Mouse (Mus musculus) heart, adult 2 months (tissue): ENCODE results near the gene Tm9sf2.

Experiments
- CTCF ChIP-seq: fragments of 200-600 bp; IDR thresholded peaks from 2 replicates; pipeline ENCODE4 v1.8.1; 2022; ENCODE audit warnings: antibody characterized with exemption, mild to moderate bottlenecking, moderate library complexity
- POLR2A ChIP-seq: fragments of 200-500 bp; IDR thresholded peaks from 2 replicates; pipeline ENCODE4 v1.6.1; 2011; ENCODE audit warnings: mild to moderate bottlenecking, low read depth, low read length, control low read depth; ENCODE audit not compliant: insufficient read depth

DNA sequence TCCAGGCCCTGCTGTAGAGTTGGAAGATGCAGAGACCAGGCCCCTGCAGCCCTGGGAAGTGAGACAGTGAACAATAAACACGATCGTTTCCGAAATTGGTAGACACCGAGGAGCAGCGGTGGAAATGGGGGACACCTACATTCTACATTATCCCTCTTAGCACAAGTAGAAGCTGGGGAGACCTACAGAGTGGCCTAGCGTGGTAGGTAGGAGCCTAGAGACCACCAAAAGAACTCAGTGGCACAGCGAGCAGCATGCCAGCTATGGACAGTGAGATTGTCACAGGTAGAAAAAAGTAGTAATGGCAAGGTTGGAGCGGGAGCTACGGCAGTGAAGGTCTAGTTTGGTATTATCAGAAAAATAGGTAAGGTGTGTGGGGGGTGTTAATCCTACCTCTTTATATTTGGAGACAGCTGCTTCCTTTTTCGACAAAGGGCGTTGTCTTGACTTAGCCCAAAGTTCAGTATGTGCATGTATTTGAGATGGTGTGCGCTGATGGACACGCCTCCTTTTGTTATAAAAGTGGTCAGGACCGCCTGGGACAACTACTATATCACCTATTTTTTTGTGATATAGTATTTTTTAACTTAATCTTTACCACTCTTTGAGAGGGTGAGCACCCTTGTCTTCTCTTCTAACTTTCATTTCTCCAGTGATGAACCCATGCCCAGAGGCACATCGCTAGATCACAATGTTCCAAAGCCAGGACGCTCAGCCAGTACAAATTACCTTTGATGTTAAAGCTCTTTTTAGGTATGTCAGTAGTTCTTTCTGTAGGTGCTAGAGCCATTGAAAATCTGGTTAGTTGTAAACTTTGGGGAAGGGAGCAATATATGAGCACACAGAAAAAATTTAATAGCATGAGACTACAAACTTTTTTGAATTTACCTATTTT is 1.2 kb upstream of the Tm9sf2 start:
- TF ChIP-seq CTCF (no peak), POLR2A (no peak)
